Mouse (Mus musculus): ENCODE results near the gene Msx1. TPM values are rescaled to one million over a fixed set of nuclear protein-coding genes. Genes with fewer than 3 reads are reported as not detected.

Msx1 gene
- polyA plus RNA-seq, 1 experiment from 2014 or later = 13.2 TPM

DNA sequence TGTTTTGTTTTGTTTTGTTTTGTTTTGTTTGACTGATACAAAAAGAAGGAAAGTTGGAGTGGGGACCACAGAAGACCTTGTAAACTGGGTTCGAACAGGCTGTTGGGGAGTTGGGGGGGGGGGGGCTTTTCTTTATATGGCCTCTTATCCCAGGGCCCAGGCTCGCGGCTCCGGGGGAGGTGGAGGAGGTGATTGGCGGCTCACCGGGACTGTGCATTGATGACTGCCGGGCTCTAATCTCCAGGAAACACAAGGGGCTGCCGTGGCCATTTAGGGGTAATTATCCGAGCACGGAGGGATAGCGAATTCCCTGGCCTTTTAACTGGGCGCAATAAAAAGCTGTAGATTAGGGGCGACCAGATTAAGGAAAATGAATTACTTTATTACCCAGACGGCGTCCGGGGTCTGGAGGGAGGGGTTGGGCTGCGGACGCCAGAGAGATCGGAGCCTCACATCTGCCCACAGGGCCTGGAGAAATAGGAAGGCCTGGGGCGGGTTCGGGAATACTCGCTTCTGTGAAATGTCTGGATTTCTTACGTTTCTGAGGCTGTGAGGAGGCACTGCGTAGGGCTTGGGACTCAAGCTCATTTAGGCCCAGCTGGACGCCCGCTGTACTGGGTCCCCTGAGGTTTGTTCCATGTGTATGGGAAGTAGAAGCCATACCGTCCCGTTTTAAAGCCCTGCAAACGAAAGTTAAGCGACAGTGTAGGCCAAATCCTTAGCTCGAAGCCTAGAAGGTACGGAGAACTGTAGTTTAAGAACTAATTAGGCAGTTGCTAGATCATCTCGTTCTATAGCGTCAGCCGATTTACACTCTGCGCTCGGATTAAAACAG lies 1.4 kb upstream of the Msx1 start:
- DNase-seq (ENCODE audit: low read depth, low spot score) = no peak
- ATAC-seq = no peak
- POLR2A ChIA-PET = no interaction called here
- no peak for TF ChIP-seq CTCF (IDR thresholded peaks at IDR 0.05)
- in situ Hi-C loops (cut with MboI; ENCODE audit: low pct_unique_long_range_greater_than_20kb) = no loop called here
- no peaks in the 10 kb centered on the region for H3K27me3 ChIP-seq
- CTCF ChIA-PET = no interaction called here

DNA sequence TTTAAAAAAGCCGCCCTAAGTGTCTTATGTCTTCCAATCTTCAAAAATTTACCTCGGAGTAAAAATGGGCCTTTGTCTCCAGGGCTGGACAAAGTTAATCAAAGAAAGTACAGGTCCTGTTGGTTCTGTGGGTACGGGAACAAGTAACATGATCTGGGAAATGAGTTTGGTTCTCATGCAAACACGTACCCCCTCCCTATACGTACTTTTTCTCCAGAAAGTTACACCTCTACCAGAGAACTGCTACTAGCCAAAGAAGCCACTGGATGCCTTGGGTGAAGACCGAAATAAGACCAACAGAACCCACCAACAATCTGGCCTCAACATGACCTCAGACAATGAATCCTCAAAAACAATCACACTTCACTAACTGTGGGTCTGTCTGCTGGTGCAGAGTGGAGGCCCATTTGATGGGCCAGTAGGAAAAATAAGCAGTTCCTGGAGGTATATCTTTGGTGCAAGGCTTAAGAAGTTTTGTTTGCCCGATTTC lies 773 bp upstream of the Msx1 start:
- ChIA-PET CTCF (no interaction called here), POLR2A (no interaction called here)
- ATAC-seq (no peak), DNase-seq (ENCODE audit: low read depth, low spot score) (no peak)
- H3K27me3 ChIP-seq = no peaks in the 10 kb centered on the region
- in situ Hi-C loops (cut with MboI; ENCODE audit: low pct_unique_long_range_greater_than_20kb) = no loop called here
- TF ChIP-seq CTCF (IDR thresholded peaks at IDR 0.05) = no peak

DNA sequence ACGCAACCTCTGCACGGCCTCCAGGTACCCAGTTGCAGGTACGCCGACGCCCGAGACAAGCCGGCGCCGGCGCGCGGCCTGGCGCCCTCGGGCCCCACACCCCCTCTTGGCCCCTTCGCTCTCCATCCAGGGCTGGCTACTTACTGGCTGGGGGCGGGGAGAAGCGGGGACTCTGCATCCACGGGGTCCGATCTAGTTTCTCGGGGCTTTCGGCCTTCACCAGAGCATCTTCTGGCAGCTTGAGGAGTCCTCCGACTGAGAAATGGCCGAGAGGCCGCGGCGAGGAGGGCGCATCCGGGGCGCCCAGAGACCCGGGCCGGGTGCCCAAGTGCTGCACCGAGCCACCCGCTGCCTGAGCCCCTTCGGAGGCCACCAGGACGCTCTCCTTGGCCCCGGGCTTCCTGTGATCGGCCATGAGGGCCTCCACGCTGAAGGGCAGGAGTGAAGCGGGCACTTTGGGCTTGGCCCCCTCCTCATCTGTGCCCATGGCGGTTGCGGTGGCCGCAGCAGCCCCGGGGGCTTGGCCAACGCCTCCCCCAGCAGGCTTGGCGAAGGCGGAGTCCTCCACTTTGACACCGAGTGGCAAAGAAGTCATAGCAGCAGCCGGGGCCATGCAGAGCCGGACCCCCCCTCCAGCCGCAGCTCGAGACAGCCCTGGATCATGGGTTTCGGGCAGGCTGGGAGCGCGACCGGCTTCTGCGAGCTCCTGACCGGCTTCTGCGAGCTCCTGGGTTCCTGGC lies 492 bp downstream of the Msx1 start:
- DNase-seq (ENCODE audit: low read depth, low spot score) (no peak), ATAC-seq (peak; percentile 55)
- ChIA-PET CTCF (no interaction called here), POLR2A (interaction anchor here (0.8 kb wide), 1 partner anchor 9 kb away, joined by 5 read pairs; no protein-coding TSS in a partner anchor)
- in situ Hi-C loops (cut with MboI; ENCODE audit: low pct_unique_long_range_greater_than_20kb) = no loop called here
- TF ChIP-seq CTCF (IDR thresholded peaks at IDR 0.05) = no peak
- H3K27me3 ChIP-seq = no peaks in the 10 kb centered on the region

DNA sequence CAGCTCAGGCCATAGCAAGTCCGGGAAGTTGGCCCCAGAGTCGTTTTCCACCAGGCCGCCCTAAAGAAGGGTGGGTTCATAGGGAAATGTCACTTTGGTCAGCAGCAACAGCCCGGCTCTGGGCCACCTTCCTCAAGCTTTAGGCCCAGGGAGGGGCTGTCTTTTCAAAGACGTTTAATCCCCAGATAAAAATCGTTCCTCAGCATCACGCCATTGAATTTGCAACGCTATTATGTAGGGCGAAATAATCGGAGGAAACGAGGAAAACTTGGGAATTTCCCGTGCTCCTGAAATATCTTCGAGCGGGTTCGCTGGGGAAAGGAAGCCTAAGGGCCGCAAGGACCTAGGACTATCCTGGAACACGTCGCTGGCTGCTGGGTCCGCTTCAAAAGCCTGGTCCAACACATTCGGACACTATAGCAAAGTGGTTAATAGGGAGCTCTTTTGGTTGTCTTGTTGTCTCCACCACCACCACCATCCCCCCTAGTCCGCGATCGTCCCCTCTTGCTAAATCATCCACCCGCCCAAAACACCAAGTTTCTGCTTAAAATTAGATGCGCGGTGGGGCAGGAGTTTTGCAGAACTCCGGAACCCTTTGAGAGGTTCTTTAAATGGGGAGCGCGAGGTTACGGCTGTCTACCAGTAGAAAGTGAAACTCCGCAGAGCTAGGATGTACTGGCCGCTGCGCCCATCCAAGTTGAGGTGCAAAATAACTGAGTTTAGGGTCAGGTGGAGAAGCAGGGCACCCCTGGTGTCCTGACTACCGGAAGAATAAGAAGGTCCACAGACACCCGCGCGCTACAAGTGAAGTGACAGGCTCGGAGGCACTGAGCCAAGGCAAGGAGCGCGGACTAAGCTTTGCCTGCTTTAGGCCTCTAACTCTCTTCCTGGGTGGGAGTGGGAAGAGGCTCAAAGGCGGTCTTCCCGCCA lies 1.3 kb downstream of the Msx1 start:
- ATAC-seq = no peak
- no peaks in the 10 kb centered on the region for H3K27me3 ChIP-seq
- DNase-seq (ENCODE audit: low read depth, low spot score) = no peak
- POLR2A ChIA-PET = interaction anchor here (0.5 to 0.8 kb wide), 3 partner anchors 10 to 660 kb away, joined by 3 to 5 read pairs (median 3); no protein-coding TSS in a partner anchor
- CTCF ChIA-PET = interaction anchor here (1.1 kb wide), 1 partner anchor 10 kb away, joined by 3 read pairs; no protein-coding TSS in a partner anchor
- TF ChIP-seq CTCF (IDR thresholded peaks at IDR 0.05) = no peak
- in situ Hi-C loops (cut with MboI; ENCODE audit: low pct_unique_long_range_greater_than_20kb) = no loop called here

DNA sequence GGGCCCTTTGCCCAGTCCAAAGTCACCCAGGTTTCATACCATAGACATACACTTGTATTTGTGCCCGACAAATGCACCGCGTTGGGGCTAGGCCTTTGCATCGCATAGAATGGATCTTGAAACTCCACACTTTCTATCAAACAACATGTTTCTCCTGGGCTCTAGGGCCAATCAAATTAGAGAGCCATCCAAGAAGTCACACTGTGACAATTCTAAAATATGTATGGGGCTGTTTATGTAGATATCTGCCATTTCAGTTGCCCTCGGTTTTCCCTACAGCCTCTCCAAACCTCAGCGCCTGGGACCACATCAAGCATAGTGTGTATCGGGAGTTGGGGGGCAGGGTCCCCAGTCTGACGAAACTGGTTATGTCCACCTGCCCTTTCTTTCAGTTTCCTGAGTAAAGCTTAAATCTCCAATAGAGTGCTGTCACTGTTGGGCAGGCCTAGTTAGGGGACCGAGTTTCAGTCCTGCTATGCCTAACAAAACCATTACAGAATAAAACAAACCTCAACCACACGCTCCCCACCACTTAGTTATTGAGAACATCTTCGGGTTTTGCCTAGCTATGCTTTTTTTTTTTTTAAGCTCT lies 2.2 kb downstream of the Msx1 start:
- in situ Hi-C loops (cut with MboI; ENCODE audit: low pct_unique_long_range_greater_than_20kb) = no loop called here
- DNase-seq (ENCODE audit: low read depth, low spot score) = no peak
- POLR2A ChIA-PET = interaction anchor here (0.5 to 0.8 kb wide), 2 partner anchors 393 to 660 kb away, joined by 3 read pairs; no protein-coding TSS in a partner anchor
- no peak for ATAC-seq
- TF ChIP-seq CTCF (IDR thresholded peaks at IDR 0.05) = no peak
- CTCF ChIA-PET = interaction anchor here (1.1 kb wide), 1 partner anchor 9 kb away, joined by 3 read pairs; no protein-coding TSS in a partner anchor
- H3K27me3 ChIP-seq = no peaks in the 10 kb centered on the region

DNA sequence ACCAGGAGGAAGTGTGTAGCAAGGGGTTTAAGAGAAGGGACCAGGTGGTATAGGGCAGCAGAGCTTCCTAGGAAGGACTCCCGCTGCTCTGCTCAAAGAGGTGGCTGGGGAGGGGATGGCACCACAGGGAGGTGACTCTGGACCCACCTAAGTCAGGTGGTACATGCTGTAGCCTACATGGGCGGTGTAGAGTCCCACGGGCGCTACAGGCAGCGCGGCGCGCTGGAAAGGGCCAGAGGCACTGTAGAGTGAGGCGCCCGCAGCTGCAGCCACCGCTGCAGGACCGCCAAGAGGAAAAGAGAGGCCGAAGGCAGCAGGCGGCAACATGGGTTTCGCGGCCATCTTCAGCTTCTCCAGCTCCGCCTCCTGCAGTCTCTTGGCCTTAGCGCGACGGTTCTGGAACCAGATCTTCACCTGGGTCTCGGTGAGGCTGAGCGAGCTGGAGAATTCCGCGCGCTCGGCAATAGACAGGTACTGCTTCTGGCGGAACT lies 3.2 kb downstream of the Msx1 start:
- POLR2A ChIA-PET = no interaction called here
- no peaks in the 10 kb centered on the region for H3K27me3 ChIP-seq
- no peak for ATAC-seq
- in situ Hi-C loops (cut with MboI; ENCODE audit: low pct_unique_long_range_greater_than_20kb) = no loop called here
- DNase-seq (ENCODE audit: low read depth, low spot score) = no peak
- no peak for TF ChIP-seq CTCF (IDR thresholded peaks at IDR 0.05)
- CTCF ChIA-PET = interaction anchor here (0.9 kb wide), 1 partner anchor 265 kb away, joined by 3 read pairs; no protein-coding TSS in a partner anchor

DNA sequence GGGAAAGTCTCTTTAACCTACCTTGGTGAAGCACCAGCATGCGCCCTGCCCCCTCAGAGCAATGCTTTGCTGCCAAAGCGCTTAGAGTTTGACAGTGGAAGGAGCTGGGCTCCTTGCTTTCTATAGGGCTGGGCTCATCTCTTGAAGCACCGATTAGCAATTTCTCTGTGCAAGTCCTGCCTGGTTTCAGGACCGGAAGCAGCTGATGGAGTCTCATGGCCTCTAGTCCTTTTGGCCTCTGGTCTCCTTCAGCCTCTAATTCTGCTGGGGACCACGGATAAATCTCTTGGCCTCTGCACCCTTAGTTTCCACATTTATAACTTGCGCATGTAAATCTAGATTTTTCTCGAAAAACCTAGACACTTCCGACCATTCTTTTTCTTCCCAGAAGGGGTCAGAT lies 3.7 kb downstream of the Msx1 start:
- in situ Hi-C loops (cut with MboI; ENCODE audit: low pct_unique_long_range_greater_than_20kb) = no loop called here
- no peaks in the 10 kb centered on the region for H3K27me3 ChIP-seq
- TF ChIP-seq CTCF (IDR thresholded peaks at IDR 0.05) = no peak
- ChIA-PET POLR2A (no interaction called here), CTCF (interaction anchor here (0.9 to 1.2 kb wide), 2 partner anchors 66 to 265 kb away, joined by 3 read pairs; no protein-coding TSS in a partner anchor)
- ATAC-seq (no peak), DNase-seq (ENCODE audit: low read depth, low spot score) (no peak)

DNA sequence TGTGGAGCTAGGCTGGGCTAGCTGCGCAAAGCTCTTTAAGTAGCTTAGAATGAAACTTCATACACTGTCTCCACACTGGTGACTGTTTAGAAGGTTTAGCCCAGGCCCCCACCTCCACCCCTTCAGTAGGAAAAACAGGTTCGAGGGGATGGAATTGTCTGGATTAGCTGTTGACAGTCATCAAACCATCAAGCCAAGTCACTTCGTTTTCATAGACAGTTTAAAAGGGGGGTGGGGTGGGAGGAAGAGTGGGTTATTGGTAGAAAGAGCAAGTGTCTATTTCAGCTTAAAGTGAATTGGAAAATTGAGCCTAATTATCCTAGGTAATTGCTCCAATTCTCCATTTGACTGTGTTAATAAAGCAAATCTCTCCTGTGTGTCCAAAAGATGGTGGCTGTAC lies 4.4 kb downstream of the Msx1 start:
- no peaks in the 10 kb centered on the region for H3K27me3 ChIP-seq
- CTCF ChIA-PET = interaction anchor here (0.9 to 1.2 kb wide), 3 partner anchors 66 to 377 kb away, joined by 3 read pairs; no protein-coding TSS in a partner anchor

DNA sequence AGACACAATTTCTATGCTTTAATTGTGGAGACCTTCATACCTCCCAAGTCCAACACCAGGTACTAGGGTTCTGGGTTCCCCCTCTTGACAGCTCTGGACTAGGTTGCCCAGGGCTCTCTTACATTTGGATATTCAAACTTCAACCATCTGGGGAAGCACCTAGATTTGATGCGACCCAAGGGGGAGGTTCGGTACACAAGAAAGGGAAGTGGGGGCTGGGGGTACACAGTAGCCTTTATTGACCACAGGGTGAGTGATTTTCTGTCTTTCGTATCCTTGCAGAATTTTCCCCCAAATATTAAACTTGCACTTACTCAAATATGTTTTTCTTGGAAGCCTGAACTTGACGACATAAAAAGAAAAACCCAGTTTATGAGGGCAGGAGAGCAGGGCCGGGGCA lies 4.8 kb downstream of the Msx1 start:
- DNase-seq (ENCODE audit: low read depth, low spot score) (no peak), ATAC-seq (no peak)
- no peaks in the 10 kb centered on the region for H3K27me3 ChIP-seq
- ChIA-PET CTCF (interaction anchor here (1.2 kb wide), 2 partner anchors 65 to 378 kb away, joined by 3 read pairs; no protein-coding TSS in a partner anchor), POLR2A (no interaction called here)
- no peak for TF ChIP-seq CTCF (IDR thresholded peaks at IDR 0.05)
- in situ Hi-C loops (cut with MboI; ENCODE audit: low pct_unique_long_range_greater_than_20kb) = loop anchor here (5.0 kb wide), 1 partner anchor 268 kb away; no protein-coding TSS in a partner anchor

More for the DNA sequence above, 4.4 kb downstream of the Msx1 start:
- in situ Hi-C loops (cut with MboI; ENCODE audit: low pct_unique_long_range_greater_than_20kb) = loop anchor here (5.0 kb wide), 1 partner anchor 267 kb away; no protein-coding TSS in a partner anchor
- ATAC-seq (no peak), DNase-seq (ENCODE audit: low read depth, low spot score) (no peak)
- POLR2A ChIA-PET = no interaction called here
- TF ChIP-seq CTCF (IDR thresholded peaks at IDR 0.05) = no peak

Data from Patski (cell line).